Mouse (Mus musculus): ENCODE data around the gene Trf. TPM values are rescaled to one million over a fixed set of nuclear protein-coding genes. Genes with fewer than 3 reads are reported as not detected.

The Trf gene
- total RNA-seq, 1 experiment, result 9.6 TPM

DNA sequence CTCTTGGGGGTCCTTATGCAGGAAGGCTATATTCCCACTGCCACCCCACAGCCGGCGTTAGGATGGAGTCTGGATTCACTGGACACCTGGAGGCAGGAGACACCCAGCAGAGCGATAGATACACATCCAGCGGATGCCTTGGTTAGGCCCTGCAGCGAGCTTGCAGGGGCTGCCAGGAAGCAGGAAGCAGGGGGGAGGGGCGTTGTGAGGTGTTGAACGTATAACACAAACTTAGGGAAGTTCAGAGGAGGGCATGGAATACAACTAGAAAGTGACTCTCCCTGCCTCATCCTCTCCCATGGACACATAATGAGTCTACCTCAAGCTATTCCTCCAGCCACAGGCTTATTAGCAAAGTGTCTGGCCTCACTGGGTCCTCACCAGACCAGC lies 2.8 kb upstream of the Trf start:
- Histone ChIP-seq H3K9ac (ENCODE audit: insufficient read depth, low read depth, low read length, poor library complexity, severe bottlenecking) (no peak overlapping the region), H3K27ac (ENCODE audit: insufficient read depth, low read depth, low read length, poor library complexity, severe bottlenecking) (no peak overlapping the region), H3K4me3 (ENCODE audit: insufficient read depth in 1 of 2, low read depth in 1 of 2, low read length in 2 of 2, poor library complexity in 1 of 2, severe bottlenecking in 1 of 2) (no peak overlapping the region), H3K9me3 (ENCODE audit: control insufficient read depth, insufficient read depth, low read depth, low read length) (no peaks in the 10 kb centered on the region), H3K4me1 (ENCODE audit: control insufficient read depth in 2 of 2, insufficient read depth in 2 of 2, low read length in 2 of 2, poor library complexity in 1 of 2) (peaks cover 0 to 12% of the 10 kb centered on the region in 2 experiments; a peak in 1 of 4 replicates), H3K36me3 (ENCODE audit: control insufficient read depth, insufficient read depth, low read length, poor library complexity, severe bottlenecking) (no peaks in the 10 kb centered on the region)
- TF ChIP-seq HCFC1 (IDR thresholded peaks at IDR 0.05; ENCODE audit: borderline replicate concordance, insufficient read depth, low read length) (no peak), ZNF384 (IDR thresholded peaks at IDR 0.05; ENCODE audit: low read depth, low read length) (no peak), ZC3H11A (IDR thresholded peaks at IDR 0.05; ENCODE audit: borderline replicate concordance, low read depth, low read length) (no peak), MAFK (IDR thresholded peaks at IDR 0.05; ENCODE audit: insufficient read depth, low read depth, low read length) (no peak), CHD2 (IDR thresholded peaks at IDR 0.05; ENCODE audit: low read depth, low read length) (no peak)
- in situ Hi-C loops (cut with MboI; ENCODE audit: low sequenced_read_pairs in 2 of 2, unreplicated experiment in 2 of 2), result no loop called here
- no peak for DNase-seq (ENCODE audit: low read depth, low spot score)

DNA sequence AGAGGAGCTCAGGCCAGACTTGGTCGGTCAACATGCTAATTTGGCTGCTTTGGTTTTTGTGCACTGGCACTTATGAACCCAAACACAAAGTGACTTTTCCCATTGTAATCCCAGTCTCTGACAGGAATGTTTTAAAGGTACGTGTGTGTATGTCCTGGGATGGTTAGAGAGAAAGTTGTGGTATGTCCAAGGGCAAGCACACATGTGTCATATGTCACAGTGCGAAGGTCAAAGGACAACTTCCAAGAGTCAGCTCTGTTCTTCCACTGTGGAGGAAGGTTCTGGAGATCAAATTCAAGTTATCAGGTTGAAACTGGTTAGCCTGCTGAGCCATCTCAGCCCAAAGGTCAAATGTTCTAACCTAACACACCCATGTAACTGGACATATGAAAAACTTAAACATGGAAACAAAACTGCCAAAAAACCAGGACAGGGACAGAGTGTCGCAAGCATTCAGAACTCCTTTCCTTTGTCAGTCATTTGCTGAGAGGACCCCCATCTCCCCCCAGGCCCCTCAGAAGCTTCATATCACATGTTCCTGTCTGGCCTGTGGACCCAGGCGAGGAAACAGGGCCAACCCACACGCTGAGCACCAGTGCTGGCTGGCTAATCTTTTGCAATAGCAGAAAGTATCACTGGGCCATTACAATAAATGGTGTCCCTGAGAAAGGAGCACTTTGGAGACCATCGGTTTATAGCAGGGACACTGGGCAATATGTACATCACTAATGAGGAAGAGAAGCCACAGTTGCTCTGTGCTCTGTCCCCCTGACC lies 2.2 kb upstream of the Trf start:
- Histone ChIP-seq H3K4me1 (ENCODE audit: control insufficient read depth in 2 of 2, insufficient read depth in 2 of 2, low read length in 2 of 2, poor library complexity in 1 of 2) (peaks cover 0 to 12% of the 10 kb centered on the region in 2 experiments; a peak in 1 of 4 replicates), H3K4me3 (ENCODE audit: insufficient read depth in 1 of 2, low read depth in 1 of 2, low read length in 2 of 2, poor library complexity in 1 of 2, severe bottlenecking in 1 of 2) (no peak overlapping the region), H3K27ac (ENCODE audit: insufficient read depth, low read depth, low read length, poor library complexity, severe bottlenecking) (no peak overlapping the region), H3K9me3 (ENCODE audit: control insufficient read depth, insufficient read depth, low read depth, low read length) (no peaks in the 10 kb centered on the region), H3K36me3 (ENCODE audit: control insufficient read depth, insufficient read depth, low read length, poor library complexity, severe bottlenecking) (no peaks in the 10 kb centered on the region), H3K9ac (ENCODE audit: insufficient read depth, low read depth, low read length, poor library complexity, severe bottlenecking) (no peak overlapping the region)
- no peak for DNase-seq (ENCODE audit: low read depth, low spot score)
- TF ChIP-seq HCFC1 (IDR thresholded peaks at IDR 0.05; ENCODE audit: borderline replicate concordance, insufficient read depth, low read length) (no peak), ZNF384 (IDR thresholded peaks at IDR 0.05; ENCODE audit: low read depth, low read length) (no peak), ZC3H11A (IDR thresholded peaks at IDR 0.05; ENCODE audit: borderline replicate concordance, low read depth, low read length) (no peak), CHD2 (IDR thresholded peaks at IDR 0.05; ENCODE audit: low read depth, low read length) (no peak), MAFK (IDR thresholded peaks at IDR 0.05; ENCODE audit: insufficient read depth, low read depth, low read length) (no peak)
- in situ Hi-C loops (cut with MboI; ENCODE audit: low sequenced_read_pairs in 2 of 2, unreplicated experiment in 2 of 2), result no loop called here

DNA sequence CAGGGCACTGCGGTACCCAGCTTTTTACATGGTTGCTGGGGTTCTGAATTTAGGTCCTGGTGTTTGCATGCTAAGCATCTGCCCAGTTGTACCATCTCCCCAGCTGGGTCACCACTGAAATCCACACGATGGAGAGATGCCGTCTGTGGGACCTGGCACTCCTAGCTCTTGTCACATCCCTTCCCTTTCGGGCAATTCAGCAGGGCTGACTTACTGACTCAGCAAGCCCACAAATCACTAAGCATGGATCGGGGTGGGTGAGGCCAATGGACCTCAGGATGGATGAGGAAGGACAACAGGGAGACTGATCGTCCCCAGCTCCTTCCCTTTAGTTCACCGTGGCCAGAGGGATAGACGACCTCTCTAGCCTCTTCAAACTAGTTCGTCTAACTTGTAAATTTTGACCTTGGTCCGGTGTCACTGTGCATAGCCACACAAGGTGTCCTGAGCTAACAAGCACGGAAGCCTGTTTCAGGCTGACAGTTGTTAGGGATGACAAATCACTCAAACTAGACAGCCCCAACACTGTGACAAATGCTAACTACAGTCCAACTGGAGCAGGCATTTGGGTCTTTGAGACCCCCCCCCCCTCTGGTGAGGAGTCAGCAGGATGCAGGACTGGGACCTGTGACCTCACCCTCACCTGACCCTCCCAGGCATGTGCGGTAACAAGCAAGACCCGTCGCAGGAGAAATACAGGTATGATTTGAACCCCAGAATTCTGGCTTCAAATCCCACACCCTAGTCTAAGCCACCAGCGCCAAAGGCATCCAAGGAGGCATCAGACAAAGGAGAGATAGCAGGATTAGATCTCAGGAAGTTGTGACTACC lies 992 bp downstream of the Trf start:
- in situ Hi-C loops (cut with MboI; ENCODE audit: low sequenced_read_pairs in 2 of 2, unreplicated experiment in 2 of 2), result loop anchor here in 1 of 2 experiments (5.0 kb wide), 1 partner anchor 73 kb away; no protein-coding TSS in a partner anchor
- DNase-seq (ENCODE audit: low read depth, low spot score), result no peak
- Histone ChIP-seq H3K9ac (ENCODE audit: insufficient read depth, low read depth, low read length, poor library complexity, severe bottlenecking) (no peak overlapping the region; the same call in 1 of the 2 replicates), H3K36me3 (ENCODE audit: control insufficient read depth, insufficient read depth, low read length, poor library complexity, severe bottlenecking) (no peaks in the 10 kb centered on the region), H3K27ac (ENCODE audit: insufficient read depth, low read depth, low read length, poor library complexity, severe bottlenecking) (no peak overlapping the region), H3K4me3 (ENCODE audit: insufficient read depth in 1 of 2, low read depth in 1 of 2, low read length in 2 of 2, poor library complexity in 1 of 2, severe bottlenecking in 1 of 2) (no peak overlapping the region), H3K4me1 (ENCODE audit: control insufficient read depth in 2 of 2, insufficient read depth in 2 of 2, low read length in 2 of 2, poor library complexity in 1 of 2) (peaks cover 0 to 12% of the 10 kb centered on the region in 2 experiments; a peak in 1 of 4 replicates), H3K9me3 (ENCODE audit: control insufficient read depth, insufficient read depth, low read depth, low read length) (no peaks in the 10 kb centered on the region)
- TF ChIP-seq MAFK (IDR thresholded peaks at IDR 0.05; ENCODE audit: insufficient read depth, low read depth, low read length) (no peak), CHD2 (IDR thresholded peaks at IDR 0.05; ENCODE audit: low read depth, low read length) (no peak), ZNF384 (IDR thresholded peaks at IDR 0.05; ENCODE audit: low read depth, low read length) (no peak), ZC3H11A (IDR thresholded peaks at IDR 0.05; ENCODE audit: borderline replicate concordance, low read depth, low read length) (no peak), HCFC1 (IDR thresholded peaks at IDR 0.05; ENCODE audit: borderline replicate concordance, insufficient read depth, low read length) (no peak)

DNA sequence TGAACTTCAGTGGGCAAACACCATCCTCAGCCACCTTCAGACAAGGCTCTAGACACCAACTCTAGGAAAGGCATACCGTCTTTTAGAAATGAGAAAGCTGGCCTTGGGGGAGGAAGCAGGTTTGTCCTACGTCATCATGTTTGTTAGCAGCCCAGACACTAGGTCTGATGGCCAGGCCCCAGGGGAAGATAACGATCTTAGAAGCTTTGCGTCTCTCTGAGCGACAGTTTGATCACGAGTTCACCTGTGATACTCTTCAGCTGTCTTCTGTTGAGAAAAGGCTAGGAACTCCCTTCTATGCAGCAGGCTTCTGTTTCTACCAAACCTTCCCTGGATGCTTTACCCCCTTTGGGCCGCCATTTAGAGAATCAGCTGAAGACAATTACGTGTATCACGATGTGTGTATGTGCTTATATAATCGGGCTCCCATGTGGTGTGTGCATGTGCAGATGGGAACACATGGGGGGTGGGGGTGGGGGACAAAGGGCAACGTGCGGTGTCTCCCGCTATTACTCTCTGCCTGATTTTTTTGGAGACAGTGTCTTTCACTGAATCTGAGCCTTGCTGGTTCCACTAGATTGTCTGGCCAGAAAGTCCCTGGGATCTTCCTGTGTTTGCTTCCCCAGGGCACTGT lies 1.8 kb downstream of the Trf start:
- Histone ChIP-seq H3K4me3 (ENCODE audit: insufficient read depth in 1 of 2, low read depth in 1 of 2, low read length in 2 of 2, poor library complexity in 1 of 2, severe bottlenecking in 1 of 2) (no peak overlapping the region), H3K27ac (ENCODE audit: insufficient read depth, low read depth, low read length, poor library complexity, severe bottlenecking) (no peak overlapping the region), H3K4me1 (ENCODE audit: control insufficient read depth in 2 of 2, insufficient read depth in 2 of 2, low read length in 2 of 2, poor library complexity in 1 of 2) (peaks cover 0 to 12% of the 10 kb centered on the region in 2 experiments; a peak in 1 of 4 replicates), H3K9ac (ENCODE audit: insufficient read depth, low read depth, low read length, poor library complexity, severe bottlenecking) (no peak overlapping the region), H3K9me3 (ENCODE audit: control insufficient read depth, insufficient read depth, low read depth, low read length) (no peaks in the 10 kb centered on the region), H3K36me3 (ENCODE audit: control insufficient read depth, insufficient read depth, low read length, poor library complexity, severe bottlenecking) (no peaks in the 10 kb centered on the region)
- no peak for DNase-seq (ENCODE audit: low read depth, low spot score)
- no peak for TF ChIP-seq HCFC1 (IDR thresholded peaks at IDR 0.05; ENCODE audit: borderline replicate concordance, insufficient read depth, low read length)
- TF ChIP-seq ZC3H11A (IDR thresholded peaks at IDR 0.05; ENCODE audit: borderline replicate concordance, low read depth, low read length), result no peak
- no peak for TF ChIP-seq ZNF384 (IDR thresholded peaks at IDR 0.05; ENCODE audit: low read depth, low read length)
- no peak for TF ChIP-seq CHD2 (IDR thresholded peaks at IDR 0.05; ENCODE audit: low read depth, low read length)
- TF ChIP-seq MAFK (IDR thresholded peaks at IDR 0.05; ENCODE audit: insufficient read depth, low read depth, low read length), result no peak
- in situ Hi-C loops (cut with MboI; ENCODE audit: low sequenced_read_pairs in 2 of 2, unreplicated experiment in 2 of 2), result loop anchor here in 1 of 2 experiments (5.0 kb wide), 1 partner anchor 74 kb away; no protein-coding TSS in a partner anchor
